Mouse (Mus musculus) layer of hippocampus, adult 18-20 months (tissue): Measurements from ENCODE around the gene Akap7. TPM values are rescaled to one million over a fixed set of nuclear protein-coding genes. Genes with fewer than 3 reads are reported as not detected.

ENCODE experiments used
- DNase-seq, 2 experiments: peaks; one replicate each; pipeline ENCODE4 v3.0.0; 2022; ENCODE audit warnings: low spot score in 2 of 2
- total RNA-seq, 2 experiments: library from RNA; stranded (reverse); gene quantifications; 2 replicates each; pipeline ENCODE4 v1.2.3; 2021

Gene Akap7
- total RNA-seq, 2 experiments from 2014 or later: 51.0 to 53.3 TPM

GRCm38 (mm10) chr10:25298264-25298671 is 9.4 kb downstream of the Akap7 start:
- DNase-seq: no peak

GRCm38 (mm10) chr10:25297666-25298263 is 9.9 kb downstream of the Akap7 start:
- no peak for DNase-seq

- DNase-seq: peak; percentile 76 to 82
Measured at GRCm38 (mm10) chr10:25296657-25297369, 10.9 kb downstream of the Akap7 start.

GRCm38 (mm10) chr10:25296286-25296656 is 11.4 kb downstream of the Akap7 start:
- peak in 1 of 2 experiments; percentile 10 for DNase-seq

GRCm38 (mm10) chr10:25295836-25296235 is 11.8 kb downstream of the Akap7 start:
- no peak for DNase-seq

- no peak for DNase-seq
Measured at GRCm38 (mm10) chr10:25294999-25295398, 12.7 kb downstream of the Akap7 start.

GRCm38 (mm10) chr10:25293796-25294195 is 13.9 kb downstream of the Akap7 start:
- DNase-seq: no peak

GRCm38 (mm10) chr10:25291053-25291452 is 16.6 kb downstream of the Akap7 start:
- DNase-seq: no peak

GRCm38 (mm10) chr10:25285100-25285811 is 22.4 kb downstream of the Akap7 start:
- DNase-seq: no peak

GRCm38 (mm10) chr10:25284427-25285099 is 23.1 kb downstream of the Akap7 start:
- DNase-seq: no peak

GRCm38 (mm10) chr10:25283397-25283796 is 24.3 kb downstream of the Akap7 start:
- no peak for DNase-seq

GRCm38 (mm10) chr10:25280141-25280540 is 27.5 kb downstream of the Akap7 start:
- DNase-seq: peak in 1 of 2 experiments; percentile 22

GRCm38 (mm10) chr10:25279406-25279805 is 28.3 kb downstream of the Akap7 start:
- no peak for DNase-seq

GRCm38 (mm10) chr10:25275492-25275891 is 32.2 kb downstream of the Akap7 start:
- DNase-seq: no peak

- no peak for DNase-seq
Measured at GRCm38 (mm10) chr10:25274621-25275330, 32.9 kb downstream of the Akap7 start.

GRCm38 (mm10) chr10:25273731-25274130 is 33.9 kb downstream of the Akap7 start:
- no peak for DNase-seq

- no peak for DNase-seq
Measured at GRCm38 (mm10) chr10:25271756-25272155, 35.9 kb downstream of the Akap7 start.

- DNase-seq: no peak
Measured at GRCm38 (mm10) chr10:25271207-25271606, 36.5 kb downstream of the Akap7 start.

- peak in 1 of 2 experiments; percentile 77 for DNase-seq
Measured at GRCm38 (mm10) chr10:25268476-25269351, 39.0 kb downstream of the Akap7 start.

GRCm38 (mm10) chr10:25261176-25261575 is 46.5 kb downstream of the Akap7 start:
- peak in 1 of 2 experiments; percentile 30 for DNase-seq
